Mouse (Mus musculus) midbrain, embryonic 10.5 days (tissue): ENCODE measurements around the gene Chrna1. TPM values are rescaled to one million over a fixed set of nuclear protein-coding genes. Genes with fewer than 3 reads are reported as not detected.

Experiments used
- DNase-seq: peaks from one replicate; pipeline ENCODE4 v3.0.0-alpha.2; 2017; ENCODE audit warnings: low spot score
- H3K27ac ChIP-seq: fragments of 300-500 bp; sonication (generic); replicated peaks from 2 replicates; pipeline ENCODE4 v1.5.1; 2016; ENCODE audit warnings: mild to moderate bottlenecking
- H3K27me3 ChIP-seq: fragments of 300-500 bp; sonication (generic); 2 replicates; pipeline ENCODE4 v1.6.1; 2016; ENCODE audit warnings: low read depth, mild to moderate bottlenecking; ENCODE audit not compliant: poor library complexity, severe bottlenecking
- H3K36me3 ChIP-seq: fragments of 300-500 bp; sonication (generic); 2 replicates; pipeline ENCODE4 v1.6.1; 2016; ENCODE audit warnings: mild to moderate bottlenecking, moderate library complexity
- H3K4me1 ChIP-seq: fragments of 300-500 bp; sonication (generic); 2 replicates; pipeline ENCODE4 v1.6.1; 2016
- H3K4me3 ChIP-seq: fragments of 300-500 bp; sonication (generic); 2 replicates; pipeline ENCODE4 v1.5.1; 2016; ENCODE audit warnings: mild to moderate bottlenecking, moderate library complexity
- H3K9me3 ChIP-seq: fragments of 300-500 bp; sonication (generic); replicated peaks from 2 replicates; pipeline ENCODE4 v1.6.1; 2016; ENCODE audit warnings: mild to moderate bottlenecking
- WGBS: fragments of 180-500 bp; shearing (Covaris S2); methylation state at CpG from one replicate; pipeline ENCODE4 v1.1.7; 2016; 5-methylcytosine and 5-hydroxymethylcytosine counted together
- polyA plus RNA-seq: library from polyadenylated mRNA; unstranded; fragments of >200 nt; fragmentation: Nextera tagmentation; extraction: Ambion mirVana; gene quantifications from 2 replicates; pipeline ENCODE4 v1.2.1, GENCODE M21; 2016

The Chrna1 gene
- polyA plus RNA-seq, 1 experiment from 2014 or later, result 0.84 TPM

- no peak overlapping the region for H3K27ac ChIP-seq
These were observed 26.5 kb upstream of the Chrna1 start for GRCm38 (mm10) chr2:73606616-73607015.

GRCm38 (mm10) chr2:73605077-73605476, 24.9 kb upstream of the Chrna1 start:
- Histone ChIP-seq H3K27me3 (no peaks in the 10 kb centered on the region), H3K4me1 (peaks cover 11% of the 10 kb centered on the region), H3K9me3 (no peaks in the 10 kb centered on the region), H3K27ac (no peak overlapping the region), H3K4me3 (no peak overlapping the region), H3K36me3 (0 out of 2 replicates have a peak, but pooled peaks cover 5% of the 10 kb centered on the region)
- WGBS, result 78% methylated on average over 8 of the region's 8 CpGs
- no peak for DNase-seq

More at GRCm38 (mm10) chr2:73606616-73607015, 26.5 kb upstream of the Chrna1 start:
- DNase-seq, result no peak
- no peak overlapping the region for H3K4me3 ChIP-seq
- H3K4me1 ChIP-seq, result peaks cover 11% of the 10 kb centered on the region
- WGBS, result 95% methylated on average over 6 of the region's 6 CpGs
- H3K27me3 ChIP-seq, result no peaks in the 10 kb centered on the region
- H3K9me3 ChIP-seq, result no peaks in the 10 kb centered on the region
- H3K36me3 ChIP-seq, result peaks cover 21% of the 10 kb centered on the region

DNA sequence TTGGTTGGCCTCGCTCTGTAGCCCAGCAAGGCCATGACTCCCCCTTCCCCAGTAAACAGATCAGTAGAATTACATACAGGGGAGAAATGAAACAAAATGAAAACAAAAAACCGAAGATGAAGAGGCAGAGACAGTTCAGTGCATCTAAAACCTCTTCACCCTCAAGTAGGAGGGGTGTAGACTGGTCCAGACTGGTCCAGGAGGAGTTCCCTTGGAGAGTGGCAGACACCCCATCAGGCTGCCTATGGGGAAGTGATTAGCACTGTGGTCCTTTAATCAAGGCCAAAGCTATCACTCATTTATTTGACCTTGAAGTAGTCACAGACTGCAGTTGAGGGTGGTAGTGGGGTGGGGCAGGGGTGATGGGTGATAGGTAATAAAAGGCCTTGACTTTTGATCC, 24.4 kb upstream of the Chrna1 start:
- Histone ChIP-seq H3K27me3 (no peaks in the 10 kb centered on the region), H3K4me3 (no peak overlapping the region), H3K4me1 (peaks cover 11% of the 10 kb centered on the region), H3K9me3 (no peaks in the 10 kb centered on the region), H3K27ac (no peak overlapping the region), H3K36me3 (0 out of 2 replicates have a peak, but pooled peaks cover under 1% of the 10 kb centered on the region)
- 83% methylated on average over 2 of the region's 2 CpGs for WGBS
- no peak for DNase-seq

GRCm38 (mm10) chr2:73600650-73601049, 20.5 kb upstream of the Chrna1 start:
- Histone ChIP-seq H3K9me3 (no peaks in the 10 kb centered on the region), H3K27ac (no peak overlapping the region), H3K4me1 (peaks cover 11% of the 10 kb centered on the region), H3K27me3 (no peaks in the 10 kb centered on the region; the same call in 1 of the 2 replicates), H3K36me3 (no peaks in the 10 kb centered on the region), H3K4me3 (no peak overlapping the region)
- DNase-seq, result no peak
- WGBS, result 68% methylated on average over 2 of the region's 2 CpGs

DNA sequence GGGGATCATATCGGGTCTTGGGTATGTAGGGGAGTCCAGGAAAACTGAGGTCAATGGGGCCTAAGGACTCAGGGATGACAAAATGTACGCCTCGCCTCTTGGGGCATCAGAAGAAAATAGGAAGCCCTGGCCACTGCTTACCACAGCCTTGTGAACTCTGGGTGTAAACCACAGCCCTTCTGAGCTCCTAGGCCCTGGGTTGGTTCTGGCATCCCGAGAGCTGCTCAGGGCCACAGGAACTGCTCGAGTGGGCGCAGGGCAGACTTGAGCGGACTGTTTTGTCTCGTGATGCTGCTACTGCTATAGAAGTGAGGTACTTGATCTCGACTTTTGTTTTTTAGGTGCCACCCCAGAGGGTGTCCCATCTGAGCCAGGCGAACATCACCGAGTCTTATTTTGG, 17.6 kb upstream of the Chrna1 start:
- no peaks in the 10 kb centered on the region for H3K36me3 ChIP-seq
- H3K9me3 ChIP-seq, result no peaks in the 10 kb centered on the region
- H3K27ac ChIP-seq, result no peak overlapping the region
- 93% methylated on average over 11 of the region's 11 CpGs for WGBS
- H3K4me1 ChIP-seq, result peaks cover 7% of the 10 kb centered on the region
- no peak overlapping the region for H3K4me3 ChIP-seq
- no peaks in the 10 kb centered on the region; the same call in 1 of the 2 replicates for H3K27me3 ChIP-seq
- no peak for DNase-seq

GRCm38 (mm10) chr2:73596786-73597185, 16.6 kb upstream of the Chrna1 start:
- no peak for DNase-seq
- no peaks in the 10 kb centered on the region for H3K9me3 ChIP-seq
- no peak overlapping the region for H3K4me3 ChIP-seq
- H3K27me3 ChIP-seq, result no peaks in the 10 kb centered on the region; the same call in 1 of the 2 replicates
- H3K36me3 ChIP-seq, result no peaks in the 10 kb centered on the region
- H3K27ac ChIP-seq, result no peak overlapping the region
- 31% methylated on average over 9 of the region's 9 CpGs for WGBS
- H3K4me1 ChIP-seq, result peaks cover 7% of the 10 kb centered on the region

- WGBS, result 69% methylated on average over 5 of the region's 5 CpGs
- Histone ChIP-seq H3K9me3 (no peaks in the 10 kb centered on the region), H3K27me3 (peaks cover under 1% of the 10 kb centered on the region; the same call in 1 of the 2 replicates), H3K4me1 (peaks cover 7% of the 10 kb centered on the region), H3K4me3 (no peak overlapping the region), H3K36me3 (no peaks in the 10 kb centered on the region), H3K27ac (no peak overlapping the region)
- DNase-seq, result no peak
These were observed 16.2 kb upstream of the Chrna1 start for GRCm38 (mm10) chr2:73596326-73596725.

GRCm38 (mm10) chr2:73593101-73593439, 12.9 kb upstream of the Chrna1 start:
- Histone ChIP-seq H3K9me3 (no peaks in the 10 kb centered on the region), H3K4me3 (no peak overlapping the region), H3K36me3 (no peaks in the 10 kb centered on the region), H3K4me1 (peaks cover 21% of the 10 kb centered on the region), H3K27ac (no peak overlapping the region), H3K27me3 (peaks cover 19% of the 10 kb centered on the region; the same call in 1 of the 2 replicates)
- WGBS, result 88% methylated on average over 2 of the region's 2 CpGs
- DNase-seq, result no peak

- 87% methylated on average over 14 of the region's 14 CpGs for WGBS
- H3K4me1 ChIP-seq, result peaks cover 21% of the 10 kb centered on the region
- no peak overlapping the region for H3K27ac ChIP-seq
- no peaks in the 10 kb centered on the region for H3K36me3 ChIP-seq
- no peaks in the 10 kb centered on the region for H3K9me3 ChIP-seq
- no peak for DNase-seq
- peaks cover 19% of the 10 kb centered on the region; the same call in 1 of the 2 replicates for H3K27me3 ChIP-seq
- no peak overlapping the region for H3K4me3 ChIP-seq
These were observed 12.3 kb upstream of the Chrna1 start for GRCm38 (mm10) chr2:73592231-73593100.

DNA sequence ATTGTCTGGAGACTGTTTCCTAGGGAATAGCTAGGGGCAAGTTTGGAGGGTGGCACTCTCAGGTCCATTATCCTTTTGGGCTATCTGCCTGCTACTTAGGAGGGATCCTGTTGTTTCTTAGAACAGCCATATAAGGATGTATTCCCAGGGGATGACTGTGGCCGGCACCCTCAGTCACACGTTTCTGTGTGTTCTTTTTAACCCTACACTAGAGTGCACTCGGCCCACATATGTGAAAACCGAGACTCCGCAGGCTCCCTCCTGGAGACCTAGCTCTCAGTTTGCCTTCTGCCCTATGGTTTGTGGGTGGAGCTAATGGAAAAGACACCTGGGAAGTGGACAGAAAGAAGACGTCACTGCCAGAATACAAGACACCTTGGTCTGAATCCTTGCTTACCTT, 11.1 kb upstream of the Chrna1 start:
- Histone ChIP-seq H3K27me3 (peaks cover 23% of the 10 kb centered on the region; the same call in 1 of the 2 replicates), H3K4me3 (no peak overlapping the region), H3K27ac (no peak overlapping the region), H3K36me3 (no peaks in the 10 kb centered on the region), H3K4me1 (peaks cover 23% of the 10 kb centered on the region), H3K9me3 (no peaks in the 10 kb centered on the region)
- WGBS, result 61% methylated on average over 6 of the region's 6 CpGs
- DNase-seq, result no peak

- H3K36me3 ChIP-seq, result no peaks in the 10 kb centered on the region
- H3K27me3 ChIP-seq, result peaks cover 31% of the 10 kb centered on the region
- no peak overlapping the region for H3K27ac ChIP-seq
- no peaks in the 10 kb centered on the region for H3K9me3 ChIP-seq
- peak overlapping the region; percentile 39 for H3K4me3 ChIP-seq
- DNase-seq, result peak; percentile 58
- 13% methylated on average over 12 of the region's 12 CpGs for WGBS
- H3K4me1 ChIP-seq, result peaks cover 30% of the 10 kb centered on the region
These were observed 10.0 kb upstream of the Chrna1 start for GRCm38 (mm10) chr2:73590106-73590505.

DNA sequence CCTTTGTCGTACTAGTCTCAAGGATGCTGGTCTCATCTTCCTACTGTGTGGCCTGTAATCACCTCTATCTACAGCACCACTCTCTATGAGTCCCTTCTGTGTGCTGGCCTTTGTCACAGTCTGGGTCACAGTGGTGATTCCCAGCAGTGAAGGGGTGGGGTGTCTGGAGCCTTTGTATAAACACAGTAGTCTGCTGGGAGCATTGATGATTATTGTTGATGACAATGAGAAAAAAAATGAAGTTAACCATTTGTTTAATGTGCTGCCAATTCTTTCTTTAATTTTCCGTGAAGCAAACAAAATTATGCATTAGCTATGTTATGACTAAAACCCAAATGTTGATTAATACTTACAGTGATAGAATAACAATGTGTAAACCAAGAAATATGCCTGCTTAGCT, 8.8 kb upstream of the Chrna1 start:
- H3K4me1 ChIP-seq, result peaks cover 39% of the 10 kb centered on the region
- H3K27me3 ChIP-seq, result peaks cover 31% of the 10 kb centered on the region
- no peaks in the 10 kb centered on the region for H3K36me3 ChIP-seq
- 75% methylated on average over 2 of the region's 2 CpGs for WGBS
- H3K4me3 ChIP-seq, result no peak overlapping the region
- H3K27ac ChIP-seq, result no peak overlapping the region
- no peak for DNase-seq
- H3K9me3 ChIP-seq, result no peaks in the 10 kb centered on the region

DNA sequence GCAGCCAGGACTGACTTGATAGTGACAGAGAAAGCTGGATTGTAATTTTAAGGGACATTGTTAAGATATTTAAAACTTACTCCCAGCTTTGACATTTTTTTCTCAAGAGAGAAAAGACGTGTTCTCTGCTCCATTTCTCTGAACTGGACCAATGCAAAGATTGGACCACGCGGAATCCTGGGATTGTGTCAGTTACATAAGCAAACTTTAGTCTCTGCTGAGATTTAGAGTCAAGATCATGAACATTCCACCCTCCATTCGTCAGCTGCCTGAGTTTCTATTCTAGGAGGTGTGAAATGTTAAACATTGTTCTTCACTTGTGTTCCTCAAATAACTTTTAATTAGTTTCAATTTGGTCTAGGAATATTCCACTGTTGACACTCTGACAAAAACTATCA, 7.0 kb upstream of the Chrna1 start:
- no peak for DNase-seq
- H3K4me3 ChIP-seq, result no peak overlapping the region
- no peak overlapping the region for H3K27ac ChIP-seq
- WGBS, result 62% methylated on average over 4 of the region's 4 CpGs
- H3K4me1 ChIP-seq, result peaks cover 35% of the 10 kb centered on the region
- H3K9me3 ChIP-seq, result no peaks in the 10 kb centered on the region
- peaks cover 31% of the 10 kb centered on the region for H3K27me3 ChIP-seq
- H3K36me3 ChIP-seq, result no peaks in the 10 kb centered on the region
